Mouse (Mus musculus): ENCODE data around the gene Uba3.
A peak's percentile ranks its signal among the peaks of the same experiment; 100 is the strongest.

- TF ChIP-seq CTCF (IDR thresholded peaks at IDR 0.05; ENCODE audit: low read depth, low read length) (peak; percentile 7), POLR2A (IDR thresholded peaks at IDR 0.05; ENCODE audit: insufficient read depth, low read length) (no peak), EP300 (IDR thresholded peaks at IDR 0.05; ENCODE audit: insufficient read depth, low read depth, low read length) (peak; percentile 60; the same call in 1 of the 2 replicates)
Measured at GRCm38 (mm10) chr6:97148383-97149251, 56.8 kb downstream of the Uba3 start, which contains the start of gene Eogt.
